Mouse (Mus musculus) sigmoid colon, adult 10 weeks (tissue): ENCODE measurements around the gene Tepsin. TPM values are rescaled to one million over a fixed set of nuclear protein-coding genes. Genes with fewer than 3 reads are reported as not detected.

Experiments used
- polyA plus RNA-seq: library from polyadenylated mRNA; stranded (reverse); fragments of 350-450 nt; fragmentation: Illumina TruSeq; extraction: RNeasy Lipid Tissue Mini Kit (QIAGEN cat#74804); gene quantifications from one replicate; pipeline ENCODE4 v1.2.3, GENCODE M21; 2014; ENCODE audit warnings: low read depth, low replicate concordance

Gene Tepsin
- 2.3 TPM for polyA plus RNA-seq

GRCm38 (mm10) chr11:120098588-120099511 lies at the start of gene Tepsin, which contains the start of gene Ndufaf8:
TSS of gene Tepsin (minus strand) at chr11:120098731.
TSS of gene Ndufaf8 (plus strand) at chr11:120098928.

GRCm38 (mm10) chr11:120086702-120087152 lies 11.8 kb downstream of the Tepsin start, which contains the start of gene Cep131:
TSS of gene Cep131 (minus strand) at chr11:120086827.

GRCm38 (mm10) chr11:120046553-120047191 lies 51.9 kb downstream of the Tepsin start, which contains the start of gene Aatk:
TSS of gene Aatk (minus strand) at chr11:120047167.

Other genes with a start within 250 kb of the Tepsin start
- 1.8 TPM for gene Chmp6, start 185.3 kb downstream of the Tepsin start, polyA plus RNA-seq
- 2.2 TPM for gene Baiap2, start 156.0 kb downstream of the Tepsin start, polyA plus RNA-seq
- 0.25 TPM for gene Aatk, start 51.6 kb downstream of the Tepsin start, polyA plus RNA-seq
- gene Cep131, start 11.9 kb downstream of the Tepsin start, polyA plus RNA-seq: not detected
- 2.2 TPM for gene Ndufaf8, start 197 bp upstream of the Tepsin start, polyA plus RNA-seq
- 2.1 TPM for gene Slc38a10, start 52.6 kb upstream of the Tepsin start, polyA plus RNA-seq
- 2.0 TPM for gene Bahcc1, start 134.2 kb upstream of the Tepsin start, polyA plus RNA-seq
- 1,187 TPM for gene Actg1, start 249.8 kb upstream of the Tepsin start, polyA plus RNA-seq